Comparison of ENCODE assay signal across 8 mouse cellular contexts in the genomic region with DNA sequence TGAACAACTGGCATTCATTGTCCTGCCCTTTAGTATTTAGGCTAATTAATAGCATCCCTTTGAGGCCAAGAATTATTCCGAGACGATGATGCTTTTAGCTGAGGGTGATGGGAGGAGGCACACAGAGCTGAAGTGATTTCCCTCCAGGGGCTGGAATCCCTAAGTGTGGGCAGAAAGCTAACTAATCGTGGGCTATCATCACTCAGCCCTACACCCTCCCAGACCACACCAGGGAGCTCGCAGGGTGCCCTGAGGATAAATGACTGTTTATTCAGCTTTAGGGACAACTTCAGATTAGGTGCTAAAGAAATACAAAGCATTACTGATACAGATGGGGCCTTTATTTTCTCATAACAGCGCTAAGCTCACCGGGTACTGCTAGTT.
A peak's percentile ranks its signal among the peaks of the same experiment; 100 is the strongest.
DNase-seq lines count a peak whose midpoint lies in the region; ATAC-seq and TF ChIP-seq lines count a peak whose summit lies in the region.
"Had no signal": no experiment of that assay in that cellular context is flagged by ENCODE, and none has a peak within 500 bp of the region (broad histone marks: within the 10 kb centered on the region; RNA-seq: fewer than 3 reads in every experiment).

No protein-coding gene starts in this region.

- H3K4me1 ChIP-seq in heart, postnatal 0 days (ENCODE audit: control insufficient read depth, insufficient read depth) = peaks cover 8% of the 10 kb centered on the region; the same call in 1 of the 2 replicates

- no peak overlapping the region for H3K4me3 ChIP-seq in heart, postnatal 0 days (ENCODE audit: low read depth, low read length)

- WGBS in heart, postnatal 0 days = 15% methylated on average over 6 of the region's 6 CpGs

- 0 out of 2 replicates have a peak overlapping the region, but pooled peaks have one; percentile 26 for H3K9ac ChIP-seq in heart, postnatal 0 days (replicated peaks; ENCODE audit: low read depth, low read length)

- no peak for TF ChIP-seq CTCF in heart, postnatal 0 days (IDR thresholded peaks at IDR 0.05; ENCODE audit: low read depth)

- H3K4me2 ChIP-seq in heart, postnatal 0 days (ENCODE audit: low read depth, low read length) = peak overlapping the region; percentile 52

- no peaks in the 10 kb centered on the region for H3K27me3 ChIP-seq in heart, postnatal 0 days (ENCODE audit: control insufficient read depth, insufficient read depth, low read length)

- no peak overlapping the region for H3K27ac ChIP-seq in heart, postnatal 0 days (ENCODE audit: low read depth)

- H3K9me3 ChIP-seq in heart, postnatal 0 days (replicated peaks; ENCODE audit: control insufficient read depth, low read length) = no peaks in the 10 kb centered on the region

- no peak for TF ChIP-seq EP300 in heart, postnatal 0 days (IDR thresholded peaks at IDR 0.05; ENCODE audit: low read depth)

- ATAC-seq in heart, postnatal 0 days (ENCODE audit: insufficient read depth, low read depth) = no peak

- peak; percentile 23 for DNase-seq in embryo, embryonic 10 days (ENCODE audit: low spot score)
- DNase-seq in embryo, embryonic 11 days = peak; percentile 37
- DNase-seq in heart, postnatal 0 days (ENCODE audit: low spot score) = no peak
- DNase-seq in lung, postnatal 36 days = peak; percentile 10
- DNase-seq in thymus, postnatal 10 days (ENCODE audit: low spot score in 2 of 2) = no peak
- no peak for DNase-seq in gastrocnemius, postnatal 36 days
- no peak for DNase-seq in thymus, adult 18-20 months
- DNase-seq: kidney, adult 11 months had no signal

- no peaks in the 10 kb centered on the region for H3K36me3 ChIP-seq in heart, postnatal 0 days (replicated peaks; ENCODE audit: control insufficient read depth, insufficient read depth, low read length)

- intact Hi-C loops in gastrocnemius, postnatal 36 days (cut with DNase I) = no loop called here

Comparison
In these comparisons a context has a peak if more than half of its experiments do, and no peak if none do; other contexts are left out.
1. DNase-seq: peak in embryo, embryonic 10 days (single experiment), embryo, embryonic 11 days (single experiment) and lung, postnatal 36 days (single experiment); none in heart, postnatal 0 days (single experiment), thymus, postnatal 10 days (0 of 2), gastrocnemius, postnatal 36 days (0 of 2) and thymus, adult 18-20 months (0 of 2).